Mouse (Mus musculus) cerebellum, postnatal 25 days (tissue): Measurements from ENCODE around the gene Kcnb1.
A peak's percentile ranks its signal among the peaks of the same experiment; 100 is the strongest.

Experiments used
- DNase-seq, 2 experiments: peaks; one replicate each; pipeline ENCODE4 v3.0.0; 2021; ENCODE audit warnings: mixed read lengths in 2 of 2

The Kcnb1 gene

GRCm38 (mm10) chr2:167125781-167126180, 64.2 kb downstream of the Kcnb1 start:
- DNase-seq, result no peak

DNA sequence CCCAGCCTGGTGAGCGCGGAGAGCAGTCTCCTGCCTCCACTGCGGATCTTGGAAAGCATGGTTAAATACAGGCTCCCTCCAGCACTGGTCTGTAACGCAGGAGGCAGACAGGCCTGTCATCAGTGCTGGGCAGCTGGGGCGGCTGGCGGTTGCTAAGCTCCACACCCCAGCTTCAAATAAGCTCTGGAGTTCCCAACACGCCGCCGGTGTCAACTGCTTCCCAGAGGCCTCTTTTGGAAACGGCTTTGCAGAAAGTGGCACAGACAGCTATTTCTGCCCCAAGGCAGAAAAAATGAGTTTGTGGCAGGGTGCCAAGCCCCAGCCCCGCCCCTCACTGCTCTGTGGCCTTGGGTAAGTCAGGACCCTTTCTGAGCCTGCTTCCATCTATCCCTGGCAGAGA, 66.0 kb downstream of the Kcnb1 start:
- DNase-seq, result peak in 1 of 2 experiments; percentile 37

- no peak for DNase-seq
These were observed 67.2 kb downstream of the Kcnb1 start for GRCm38 (mm10) chr2:167122737-167123136.

- DNase-seq, result no peak
These were observed 68.0 kb downstream of the Kcnb1 start for GRCm38 (mm10) chr2:167121996-167122395.

DNA sequence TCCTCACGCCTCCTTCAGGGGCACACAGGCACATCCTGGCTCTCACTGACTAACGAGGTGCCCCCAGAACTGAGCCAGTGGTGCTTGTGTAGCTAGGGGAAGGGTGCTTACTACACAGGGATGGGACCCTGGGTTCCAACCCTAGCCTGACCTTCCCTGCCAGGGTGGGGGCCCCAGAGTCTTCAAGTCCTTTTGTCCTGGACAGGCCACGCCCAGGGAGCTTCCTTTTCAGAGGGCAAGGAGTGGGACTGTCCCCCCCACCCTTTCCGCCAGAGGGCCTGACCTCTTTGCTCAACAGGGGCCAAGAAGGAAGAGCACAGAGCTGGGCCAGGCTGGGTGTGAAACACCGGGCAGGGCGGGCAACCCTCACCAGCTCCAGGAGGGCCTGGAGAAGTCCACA, 68.7 kb downstream of the Kcnb1 start:
- no peak for DNase-seq

DNA sequence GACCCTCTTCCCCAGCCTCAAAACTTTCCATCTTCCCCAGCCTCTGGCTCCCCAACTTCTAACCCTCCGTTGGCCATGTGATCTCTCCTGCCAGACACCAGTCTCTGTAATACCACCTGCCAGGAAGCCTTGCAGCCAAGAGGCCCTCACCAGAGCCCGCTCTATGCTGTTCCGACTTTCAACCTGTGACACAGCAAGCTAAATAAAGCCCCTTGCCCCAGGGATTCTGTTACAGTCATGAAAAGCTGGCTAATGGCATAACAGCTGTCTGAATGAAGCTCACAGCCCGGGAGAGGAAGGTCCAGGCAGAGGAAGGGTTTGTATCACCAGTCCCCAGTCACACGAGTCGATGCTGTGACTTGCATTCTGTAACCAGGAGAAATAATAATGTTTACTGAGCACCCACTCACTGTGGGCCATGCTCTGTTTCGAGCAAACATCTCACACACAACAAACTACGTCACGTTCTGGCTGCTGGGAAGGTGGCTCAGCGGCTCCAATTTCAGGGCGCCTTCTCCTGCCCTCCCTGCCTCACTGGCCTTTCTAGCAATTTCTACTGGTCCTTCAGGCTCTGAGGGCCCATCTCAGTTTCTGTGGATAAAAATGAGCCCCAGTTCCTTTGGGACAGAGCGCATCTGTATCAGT, 69.6 kb downstream of the Kcnb1 start:
- no peak for DNase-seq

DNA sequence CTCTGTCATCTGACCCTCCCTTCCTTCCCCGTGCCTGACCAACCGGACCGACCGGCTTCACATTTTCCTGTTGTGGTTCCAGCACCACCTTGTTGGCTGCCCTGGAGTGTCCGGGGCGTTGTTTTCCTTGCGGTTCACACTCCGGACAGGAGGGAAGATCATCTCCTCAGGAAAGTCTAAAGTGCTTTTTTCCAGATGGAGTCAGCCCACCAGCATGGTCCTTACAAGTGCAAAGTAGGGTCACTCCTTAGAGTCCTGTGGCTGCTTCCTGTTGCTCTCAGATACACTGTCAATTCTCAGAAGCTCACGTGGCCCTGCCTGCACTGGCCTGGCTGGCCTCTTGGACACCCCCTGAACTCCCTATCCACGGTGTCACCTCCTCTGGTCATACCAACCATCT, 71.9 kb downstream of the Kcnb1 start:
- no peak for DNase-seq

GRCm38 (mm10) chr2:167112737-167113136, 77.2 kb downstream of the Kcnb1 start:
- peak; percentile 80 to 88 for DNase-seq

DNA sequence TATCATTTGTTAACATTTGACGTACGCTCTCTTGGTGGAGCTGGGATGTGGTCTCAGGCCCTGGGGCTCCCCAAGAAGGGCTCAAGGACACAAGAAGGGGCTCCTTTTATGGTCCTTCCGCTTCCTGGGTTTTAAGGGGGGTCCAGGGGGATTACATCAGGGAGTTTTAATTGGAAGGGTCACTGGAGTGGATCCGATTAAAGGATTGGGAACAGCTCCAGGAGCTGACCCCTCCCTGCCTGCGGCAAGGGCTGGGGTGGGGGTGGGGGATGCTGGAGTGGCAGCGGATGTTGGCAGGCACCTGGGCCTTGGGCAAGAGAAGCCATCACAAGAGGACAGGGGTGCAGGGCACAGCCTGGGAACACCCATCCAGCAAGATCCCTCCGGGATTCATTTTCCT, 77.7 kb downstream of the Kcnb1 start:
- no peak for DNase-seq

GRCm38 (mm10) chr2:167109506-167109905, 80.4 kb downstream of the Kcnb1 start:
- no peak for DNase-seq

- DNase-seq, result peak; percentile 41 to 69
These were observed 86.4 kb downstream of the Kcnb1 start for GRCm38 (mm10) chr2:167103546-167103945.

GRCm38 (mm10) chr2:167101743-167102441, 88.1 kb downstream of the Kcnb1 start:
- no peak for DNase-seq

DNA sequence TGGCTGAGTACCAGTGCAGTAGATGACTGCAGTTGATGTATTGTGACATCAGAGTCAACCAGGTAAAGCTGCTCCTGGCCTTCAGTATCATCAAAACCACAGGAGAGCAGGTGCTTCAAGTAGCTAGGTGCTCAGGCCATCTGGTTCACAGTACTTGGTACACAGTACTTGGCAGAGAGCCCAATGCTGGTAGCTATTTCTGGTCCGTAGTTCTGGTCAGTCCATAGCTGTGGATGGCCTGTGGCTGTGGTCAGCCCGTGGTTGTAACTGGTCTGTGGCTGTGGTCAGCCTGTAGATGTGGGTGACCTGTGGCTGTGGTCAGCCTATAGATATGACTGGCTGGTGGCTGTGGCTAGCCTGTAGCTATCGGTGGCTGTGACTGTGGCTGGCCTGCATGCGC, 95.3 kb downstream of the Kcnb1 start:
- DNase-seq, result peak; percentile 50 to 64

DNA sequence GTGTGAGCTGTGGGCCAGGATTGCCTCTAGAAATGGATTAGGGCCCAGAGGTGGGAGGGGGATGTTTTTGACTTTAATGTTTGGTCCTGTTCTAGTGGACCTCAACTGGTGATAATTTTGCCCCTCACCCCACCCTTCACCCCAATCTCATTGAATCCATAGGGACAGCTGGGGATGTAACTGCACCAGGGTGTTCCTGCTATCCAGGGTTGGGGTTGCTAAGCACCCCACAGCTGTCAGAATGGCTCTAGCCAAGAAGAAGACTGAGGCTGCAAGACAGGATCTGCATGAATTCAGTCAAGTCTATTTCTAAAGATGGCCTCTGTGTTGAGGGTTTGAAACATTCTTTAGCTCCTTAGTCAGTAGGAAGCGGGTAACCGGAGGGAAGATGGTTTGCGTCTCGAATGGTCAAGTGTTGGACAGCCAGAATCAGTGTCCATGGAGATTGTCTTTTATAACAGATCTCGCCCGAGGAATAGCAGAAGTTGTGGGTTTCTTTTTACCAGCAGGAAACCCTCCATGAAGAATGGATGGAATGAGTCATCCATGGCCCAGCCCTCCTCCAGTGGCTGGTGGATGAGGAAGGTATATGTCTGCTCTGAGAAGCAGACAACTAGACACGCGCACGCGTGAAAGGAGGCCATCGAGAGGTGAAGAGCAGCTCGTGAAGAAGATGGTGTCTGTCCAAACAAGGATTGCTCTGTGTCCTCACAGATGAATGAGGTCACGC, 96.6 kb downstream of the Kcnb1 start:
- no peak for DNase-seq

GRCm38 (mm10) chr2:167090271-167090670, 99.7 kb downstream of the Kcnb1 start:
- DNase-seq, result no peak

DNA sequence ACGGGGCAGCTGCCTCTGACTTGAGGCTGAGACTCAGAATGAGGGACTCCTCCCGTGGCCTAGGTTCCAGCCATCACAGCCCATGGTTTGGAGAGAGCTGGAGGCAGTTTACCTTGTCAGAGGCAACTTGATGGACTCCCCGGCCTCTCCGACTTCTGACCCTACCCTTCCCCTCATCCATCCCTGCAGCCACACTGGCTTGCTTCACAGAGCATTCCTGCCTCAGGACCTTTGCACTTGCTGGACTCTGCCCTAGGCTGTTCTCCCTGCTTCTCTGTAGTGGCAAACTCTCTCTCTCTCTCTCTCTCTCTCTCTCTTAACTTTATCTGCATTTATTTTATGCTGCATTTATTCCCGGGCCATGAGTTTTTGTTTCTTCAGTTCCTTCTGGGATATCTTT, 103.1 kb downstream of the Kcnb1 start:
- DNase-seq, result no peak

- DNase-seq, result no peak
These were observed 103.9 kb downstream of the Kcnb1 start for GRCm38 (mm10) chr2:167086092-167086491.

- no peak for DNase-seq
These were observed 108.3 kb downstream of the Kcnb1 start for GRCm38 (mm10) chr2:167081639-167082038.

GRCm38 (mm10) chr2:167081135-167081534, 108.8 kb downstream of the Kcnb1 start:
- no peak for DNase-seq

DNA sequence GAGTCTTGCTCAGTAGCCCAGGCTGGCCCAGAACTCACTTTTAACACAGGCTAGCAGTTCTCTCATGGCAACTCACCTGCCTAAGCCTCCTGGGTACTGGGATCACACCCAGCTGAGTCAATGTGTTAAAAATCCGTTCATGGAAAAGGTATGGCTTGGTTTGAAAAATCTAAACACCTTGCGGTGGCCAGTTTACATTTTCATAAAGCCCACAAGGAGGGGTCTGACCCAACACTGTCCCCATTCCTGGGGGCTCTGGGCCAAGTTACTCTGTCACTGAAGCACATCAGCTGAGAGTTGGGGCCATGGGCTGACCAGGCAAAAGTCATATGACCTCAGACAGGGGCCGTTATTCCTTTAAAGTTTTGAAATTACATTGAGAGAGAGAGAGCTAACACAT, 109.6 kb downstream of the Kcnb1 start:
- DNase-seq, result no peak

DNA sequence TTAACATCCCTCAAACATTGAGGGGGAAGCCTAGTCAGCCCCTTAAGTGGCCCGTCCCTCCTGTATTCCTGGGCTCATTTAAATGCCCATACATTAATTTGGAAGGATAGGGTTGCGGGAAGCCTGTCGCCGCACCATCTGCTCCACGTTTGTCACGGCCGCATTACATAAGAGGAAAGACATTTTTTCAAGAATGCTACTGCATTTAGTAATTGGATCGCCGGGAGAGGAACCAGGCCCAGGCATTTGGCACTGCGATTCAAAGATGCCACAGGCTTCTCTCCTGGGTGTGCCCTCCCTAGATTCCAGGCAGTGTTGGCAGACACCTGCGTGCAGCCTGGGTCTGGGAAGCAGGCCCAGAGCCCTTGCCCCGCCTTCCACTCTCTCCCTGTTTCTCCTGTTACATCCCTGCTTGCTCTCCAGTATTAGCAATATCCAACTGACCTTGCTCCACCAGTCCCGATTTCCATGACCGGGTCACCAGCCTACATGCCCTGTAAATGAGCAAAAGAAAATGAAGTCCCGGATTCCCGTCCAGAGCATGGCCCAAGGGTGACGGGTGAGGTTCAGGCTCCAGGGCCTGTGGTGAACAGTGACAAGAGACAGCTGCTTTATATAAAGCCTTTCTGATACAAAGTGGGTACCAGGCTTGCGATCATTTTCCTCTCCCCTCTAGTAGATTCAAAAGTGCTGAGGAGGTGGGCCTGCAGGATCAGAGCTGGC, 110.3 kb downstream of the Kcnb1 start:
- peak; percentile 85 to 91 for DNase-seq

- DNase-seq, result peak; percentile 43 to 53
These were observed 110.9 kb downstream of the Kcnb1 start for GRCm38 (mm10) chr2:167078931-167079495.

GRCm38 (mm10) chr2:167078486-167078885, 111.5 kb downstream of the Kcnb1 start:
- DNase-seq, result no peak
